Mouse (Mus musculus): Measurements from ENCODE around the gene Zfp276.

DNA sequence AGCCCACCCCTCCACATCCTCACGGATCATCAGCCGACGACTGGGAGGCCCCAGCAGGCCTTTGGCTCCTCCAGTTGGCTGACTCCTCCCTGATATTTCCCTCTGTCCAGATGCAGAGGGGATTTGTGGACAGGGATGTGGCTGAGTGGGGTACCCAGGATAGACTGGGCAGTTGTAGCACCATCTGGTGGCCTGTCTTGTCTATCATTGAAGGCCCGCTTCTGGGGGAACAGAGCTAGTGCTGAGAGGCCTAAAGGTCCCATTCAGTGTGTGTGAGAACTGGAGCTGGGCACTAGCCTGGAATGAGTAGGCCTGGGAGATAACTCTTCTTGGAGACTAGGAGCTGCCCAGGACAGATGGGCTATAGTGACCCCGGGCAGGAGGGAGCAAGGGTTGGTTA, 22.3 kb upstream of the Zfp276 start:
- TF ChIP-seq USF1 (IDR thresholded peaks at IDR 0.05; ENCODE audit: low read depth) (no peak), CTCF (IDR thresholded peaks at IDR 0.05; ENCODE audit: control insufficient read depth, insufficient read depth, insufficient read length) (no peak), CEBPB (IDR thresholded peaks at IDR 0.05; ENCODE audit: low read depth) (no peak), MAX (IDR thresholded peaks at IDR 0.05) (no peak), MYOG (IDR thresholded peaks at IDR 0.05; ENCODE audit: control insufficient read depth, extremely low read depth, insufficient read length) (no peak), MYOD1 (IDR thresholded peaks at IDR 0.05; ENCODE audit: control insufficient read depth, insufficient read length, low read depth) (no peak)

Measured in C2C12 (cell line).